Mouse (Mus musculus): ENCODE data around the gene Cacna2d2.

Gene Cacna2d2

DNA sequence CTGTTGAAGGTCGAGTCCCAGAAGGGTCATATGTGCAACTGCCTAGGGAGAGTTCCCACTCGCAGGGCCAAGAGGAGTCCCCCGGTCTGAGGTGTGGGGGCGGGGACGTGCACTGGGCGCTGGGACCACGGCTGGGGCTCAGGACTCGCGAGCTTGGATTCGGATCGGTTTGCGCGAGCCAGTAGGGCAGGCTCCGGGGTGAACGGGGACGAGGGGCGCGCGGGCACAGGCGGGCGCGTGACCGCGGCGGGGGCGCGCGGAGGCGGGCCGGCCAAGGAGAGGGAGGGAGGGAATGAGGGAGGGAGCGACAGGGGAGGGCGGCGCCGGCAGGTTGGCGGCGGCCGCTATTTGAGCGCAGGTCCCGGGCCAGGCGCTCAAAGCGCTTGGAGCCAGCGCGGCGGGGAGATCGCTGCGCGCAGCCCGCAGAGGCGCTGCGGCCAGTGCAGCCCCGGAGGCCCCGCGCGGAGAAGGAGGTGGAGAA, at the start of gene Cacna2d2:
Gene Cacna2d2, plus strand, starts transcription at position 122 of the 481 bp plus-strand sequence.
- peak; percentile 43 to 65 for DNase-seq (ENCODE audit: low spot score in 2 of 2)

DNA sequence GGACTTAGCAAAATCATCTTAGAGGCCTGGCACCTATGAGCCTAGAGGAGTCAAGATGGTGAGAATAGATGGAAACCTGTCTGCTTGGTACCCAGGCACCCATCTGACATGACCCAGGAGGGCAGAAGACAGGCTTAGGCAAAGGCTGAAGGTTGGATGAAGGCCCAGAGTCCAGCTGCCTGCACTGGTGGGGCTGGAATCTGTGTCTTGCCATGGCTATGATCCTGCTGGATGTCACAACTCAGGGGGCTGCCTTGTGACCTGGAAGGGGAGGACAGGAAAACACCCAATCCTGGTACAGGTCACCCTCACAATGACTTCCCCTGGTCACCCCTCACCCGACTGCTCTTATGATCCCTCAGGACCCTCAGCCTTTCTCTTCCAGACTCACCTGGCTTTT, 44.6 kb upstream of the Cacna2d2 start:
- DNase-seq (ENCODE audit: low spot score in 2 of 2), result no peak

DNA sequence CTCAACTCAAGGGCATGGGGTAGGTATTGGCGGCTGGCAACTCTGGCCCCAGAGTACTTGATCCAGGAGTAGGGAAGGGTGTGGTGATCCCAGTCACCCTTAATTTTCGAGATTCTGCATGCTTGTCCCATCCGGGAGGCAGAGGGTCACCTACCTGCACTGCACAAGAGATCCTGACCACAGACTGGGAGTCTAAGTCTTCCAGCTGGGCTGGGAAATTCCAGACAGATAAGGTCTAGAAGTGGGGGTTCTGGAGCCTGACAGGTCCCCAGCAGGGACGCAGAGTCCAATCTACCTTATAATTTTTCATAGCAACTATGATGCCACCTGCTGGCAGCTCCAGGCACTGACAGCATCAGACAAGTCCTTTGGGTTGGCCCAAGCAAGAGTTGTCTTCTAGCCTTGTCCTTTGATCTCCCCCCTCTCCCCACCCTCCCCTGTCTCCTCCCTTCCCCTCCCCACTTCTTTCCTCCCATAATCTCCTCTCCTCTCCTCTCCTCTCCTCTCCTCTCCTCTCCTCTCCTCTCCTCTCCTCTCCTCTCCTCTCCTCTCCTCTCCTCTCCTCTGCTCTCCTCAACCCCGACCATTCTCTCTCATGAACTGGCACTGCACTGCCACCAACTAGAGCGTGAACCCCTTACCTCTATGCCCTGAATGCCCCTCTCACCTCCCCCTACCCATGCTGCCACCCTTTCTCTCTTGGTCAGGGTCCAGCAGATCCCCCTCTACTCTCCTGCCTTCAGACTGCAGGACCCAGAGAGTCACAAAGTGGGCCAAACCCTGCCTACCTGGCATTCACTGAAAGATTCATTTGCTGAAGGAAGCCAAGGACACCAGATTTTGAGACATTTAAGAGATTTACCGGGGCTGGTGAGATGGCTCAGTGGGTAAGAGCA, 43.3 kb upstream of the Cacna2d2 start:
- peak; percentile 65 to 77 for DNase-seq (ENCODE audit: low spot score in 2 of 2)

DNA sequence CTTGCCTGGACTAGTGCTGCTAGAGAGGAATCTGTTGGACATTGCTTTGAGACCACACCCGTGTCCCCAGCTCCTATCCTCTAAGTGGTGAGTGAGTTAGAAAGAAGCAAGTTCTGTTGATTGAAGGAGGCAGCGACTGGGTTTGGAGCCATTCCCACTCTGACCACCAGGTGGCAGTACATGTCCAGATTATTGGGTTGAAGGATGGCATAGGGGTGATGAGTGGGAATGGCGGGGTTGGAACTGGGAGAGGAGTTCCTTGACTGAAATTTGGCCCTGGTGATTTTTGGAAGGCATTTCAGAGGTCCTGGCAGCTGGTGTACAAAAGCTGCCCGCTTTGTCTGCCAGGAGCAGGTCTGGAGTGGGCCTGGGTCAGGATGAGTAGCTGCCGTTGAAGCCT, 41.8 kb upstream of the Cacna2d2 start:
- peak; percentile 71 to 87 for DNase-seq (ENCODE audit: low spot score in 2 of 2)

DNA sequence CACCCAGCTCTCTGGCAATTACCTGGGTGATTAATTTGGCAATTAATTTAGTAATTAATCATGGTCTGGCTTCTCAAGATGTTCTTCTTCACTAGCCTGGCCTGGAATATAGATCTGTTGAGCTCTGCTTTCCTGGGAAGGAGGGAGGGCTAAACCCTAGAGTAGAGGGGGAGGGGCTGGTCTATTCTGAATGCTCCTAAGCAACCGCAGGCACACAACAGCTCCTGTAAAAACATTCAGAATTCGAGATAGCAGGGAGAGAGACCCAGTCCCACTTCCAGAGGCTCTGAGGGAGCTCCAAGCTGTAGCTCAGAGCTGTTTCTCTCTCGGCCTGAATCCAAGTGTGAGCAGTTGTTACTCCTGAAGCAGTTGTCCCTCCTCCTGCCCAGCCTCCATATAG, 38.4 kb upstream of the Cacna2d2 start:
- peak in 1 of 2 experiments; percentile 53 for DNase-seq (ENCODE audit: low spot score in 2 of 2)

DNA sequence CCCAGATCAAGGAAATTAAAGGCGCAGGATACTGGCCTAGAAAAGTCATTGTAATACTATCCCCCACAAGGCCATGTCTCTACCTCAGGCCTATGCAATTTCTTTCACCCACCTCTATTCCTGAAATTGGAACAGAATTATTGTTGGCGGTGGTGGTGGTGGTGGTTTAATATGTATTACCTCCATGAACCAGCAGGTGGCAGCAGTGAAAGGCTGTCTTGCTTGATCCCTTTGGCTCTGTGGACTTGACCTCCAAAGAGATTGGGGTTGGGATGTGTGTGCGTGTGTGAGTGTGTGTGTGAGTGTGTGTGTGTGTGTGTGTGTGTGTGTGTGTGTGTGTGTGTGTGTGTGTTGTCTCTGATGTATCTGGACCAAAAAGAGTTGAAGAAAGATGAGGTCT, 32.8 kb upstream of the Cacna2d2 start:
- DNase-seq (ENCODE audit: low spot score in 2 of 2), result peak; percentile 52 to 62

DNA sequence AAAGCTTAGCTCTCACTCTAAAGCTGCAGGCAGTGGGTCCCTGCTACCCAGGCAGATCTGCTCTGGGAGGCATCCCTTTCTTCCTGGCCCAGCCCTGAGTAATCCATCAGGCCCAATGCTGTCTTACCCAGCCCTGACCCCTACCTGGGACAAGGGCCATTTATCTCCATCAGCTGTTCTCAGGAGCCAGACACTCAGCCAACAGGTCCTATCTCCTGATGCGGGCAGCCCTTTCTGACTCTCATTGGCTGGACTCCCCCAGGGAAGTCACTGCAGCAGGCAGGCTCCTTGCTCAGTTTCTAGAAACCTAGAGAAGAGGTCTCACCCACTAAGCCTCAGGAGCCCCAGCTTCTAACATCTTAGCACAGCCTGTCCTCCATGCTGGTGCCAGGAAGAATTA, 31.1 kb upstream of the Cacna2d2 start:
- no peak for DNase-seq (ENCODE audit: low spot score in 2 of 2)

DNA sequence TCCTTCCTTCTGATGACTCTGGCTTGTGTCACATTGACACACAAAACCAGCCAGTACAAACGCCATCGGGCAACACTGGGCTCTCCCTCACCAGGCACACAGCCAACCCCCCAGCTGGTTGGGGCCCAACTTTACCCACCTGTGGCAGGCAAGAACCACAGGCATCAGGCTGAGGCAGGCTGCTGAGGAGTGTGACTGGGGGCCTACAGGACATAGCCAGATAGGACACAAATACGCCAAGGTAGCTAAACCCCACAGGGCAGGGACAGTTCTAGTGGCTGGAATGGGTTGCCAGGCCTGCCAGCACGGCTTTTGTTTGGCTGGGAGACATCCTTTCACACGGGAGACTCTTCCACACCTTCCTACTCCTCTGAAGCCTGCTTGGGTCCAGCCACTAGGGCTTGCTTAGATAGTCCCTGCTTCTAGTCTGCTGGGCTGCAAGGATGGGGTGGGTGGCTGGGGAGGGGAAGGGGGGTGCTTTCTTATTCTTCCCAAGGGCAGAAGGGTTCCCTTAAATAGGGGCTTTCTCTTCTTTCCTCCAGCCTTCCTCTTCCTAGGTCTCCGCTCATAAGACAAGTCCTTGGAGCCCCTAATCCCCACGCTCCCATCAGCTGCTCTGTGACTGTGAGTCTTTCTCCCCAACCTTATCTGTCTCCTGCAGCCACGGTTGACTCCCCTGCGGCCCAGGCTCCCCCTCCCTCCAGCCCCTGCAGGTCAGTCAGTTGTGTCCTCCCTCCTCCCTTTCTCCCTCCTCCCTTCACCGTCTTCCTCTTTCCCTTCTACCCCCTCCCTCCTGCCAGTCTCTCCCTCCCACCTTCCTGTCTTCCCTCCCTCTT, 29.9 kb upstream of the Cacna2d2 start:
- no peak for DNase-seq (ENCODE audit: low spot score in 2 of 2)

DNA sequence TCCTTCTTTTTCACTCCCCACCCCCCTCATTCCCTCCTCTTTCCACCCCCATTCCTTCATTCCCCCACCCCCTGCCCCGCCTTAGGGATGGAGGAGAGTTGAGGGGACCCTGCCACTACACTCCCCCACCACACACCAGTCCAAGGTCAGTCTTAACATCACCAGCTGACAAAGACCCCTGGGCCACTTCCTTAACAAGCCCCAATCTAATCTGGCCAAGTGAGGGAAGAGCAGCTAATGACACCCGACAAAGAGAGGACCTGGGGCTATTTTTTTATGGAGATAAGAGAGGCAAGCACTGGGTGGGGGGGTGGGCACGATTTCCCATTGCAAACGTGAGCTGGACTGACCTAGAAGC, 29.3 kb upstream of the Cacna2d2 start:
- no peak for DNase-seq (ENCODE audit: low spot score in 2 of 2)

DNA sequence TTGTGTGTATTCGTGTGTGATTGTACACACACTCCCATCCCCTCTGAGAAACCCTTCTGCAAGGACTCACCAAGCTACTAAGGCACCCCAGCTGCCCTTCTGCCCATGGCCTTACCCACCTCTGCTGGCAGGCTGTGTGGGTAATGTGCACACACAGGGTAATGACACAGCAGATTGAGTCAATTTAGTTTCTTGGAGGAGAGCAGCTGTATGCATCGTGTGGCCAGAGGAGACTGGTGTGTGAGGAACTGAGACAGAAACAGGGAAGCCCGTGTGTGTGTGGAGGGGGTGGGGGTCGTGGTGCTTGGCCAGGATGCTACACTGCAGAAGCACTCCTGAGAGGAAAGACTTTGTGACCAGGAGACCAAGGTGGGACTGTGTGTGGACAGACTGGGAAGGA, 27.0 kb upstream of the Cacna2d2 start:
- no peak for DNase-seq (ENCODE audit: low spot score in 2 of 2)

DNA sequence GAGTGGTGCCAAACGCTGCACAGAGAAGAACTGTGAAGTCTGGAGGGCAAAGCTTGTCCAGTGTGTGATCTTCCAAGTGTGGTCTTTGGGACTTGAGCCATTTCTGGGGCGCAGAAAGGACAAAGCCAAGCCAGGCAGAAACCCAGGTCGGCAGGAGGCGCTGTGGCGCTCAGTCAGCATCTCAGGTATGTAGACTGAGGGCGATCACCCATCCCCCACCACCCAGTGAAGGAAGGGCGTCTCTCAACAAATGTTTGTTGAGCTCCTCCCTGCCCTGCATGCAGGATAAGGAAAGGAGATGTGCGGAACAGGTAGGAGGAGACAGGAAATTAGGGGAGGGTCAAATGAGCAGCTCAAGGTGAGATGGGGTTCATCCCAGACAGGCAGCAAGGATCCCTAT, 24.8 kb upstream of the Cacna2d2 start:
- no peak for DNase-seq (ENCODE audit: low spot score in 2 of 2)

DNA sequence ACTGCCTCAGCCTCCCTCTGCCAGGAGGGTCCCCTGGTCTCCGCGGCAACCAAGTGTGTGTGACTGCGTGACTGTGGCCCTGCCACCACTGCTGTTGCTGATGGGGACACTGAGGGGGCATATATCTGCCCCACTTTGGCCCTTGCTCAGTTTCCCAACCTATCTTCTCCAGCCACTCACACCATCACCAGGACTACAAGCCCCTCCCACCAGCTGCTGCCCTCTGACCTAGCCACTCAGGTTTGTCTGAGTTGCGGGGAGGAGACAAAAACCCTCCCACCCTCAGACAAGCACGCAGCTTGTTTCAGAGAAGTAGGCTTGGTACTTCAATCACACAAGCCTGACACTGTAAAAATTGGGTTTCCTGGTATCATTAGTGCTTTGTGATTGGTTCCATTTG, 24.0 kb upstream of the Cacna2d2 start:
- DNase-seq (ENCODE audit: low spot score in 2 of 2), result no peak

DNA sequence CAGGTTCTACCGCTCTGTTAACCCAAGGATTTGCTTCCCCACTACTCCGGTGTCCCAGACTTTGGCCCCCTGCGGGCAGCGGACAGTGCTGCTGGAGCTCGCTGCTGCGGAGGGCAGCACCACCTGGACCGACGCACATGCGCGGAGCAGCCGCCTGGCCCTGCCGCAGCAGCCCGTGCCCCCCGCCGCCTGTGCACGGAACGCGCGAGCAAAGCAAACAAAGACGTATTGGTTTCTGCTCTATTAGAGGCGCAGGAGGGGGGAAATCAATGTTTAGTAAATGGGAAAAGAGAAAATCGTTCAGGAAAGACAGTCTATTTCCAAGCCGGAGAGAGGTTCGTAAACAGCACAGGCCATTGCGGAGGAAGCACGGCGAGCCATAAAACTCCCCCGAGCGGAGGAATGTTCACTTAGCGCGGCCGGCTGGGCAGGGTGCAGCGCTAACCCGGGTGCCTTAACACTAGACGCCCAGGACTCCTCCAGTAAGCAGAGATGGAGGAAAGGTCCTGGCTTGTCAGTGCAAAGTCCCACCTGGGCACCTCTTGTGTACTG, 21.4 kb upstream of the Cacna2d2 start:
- DNase-seq (ENCODE audit: low spot score in 2 of 2), result no peak

DNA sequence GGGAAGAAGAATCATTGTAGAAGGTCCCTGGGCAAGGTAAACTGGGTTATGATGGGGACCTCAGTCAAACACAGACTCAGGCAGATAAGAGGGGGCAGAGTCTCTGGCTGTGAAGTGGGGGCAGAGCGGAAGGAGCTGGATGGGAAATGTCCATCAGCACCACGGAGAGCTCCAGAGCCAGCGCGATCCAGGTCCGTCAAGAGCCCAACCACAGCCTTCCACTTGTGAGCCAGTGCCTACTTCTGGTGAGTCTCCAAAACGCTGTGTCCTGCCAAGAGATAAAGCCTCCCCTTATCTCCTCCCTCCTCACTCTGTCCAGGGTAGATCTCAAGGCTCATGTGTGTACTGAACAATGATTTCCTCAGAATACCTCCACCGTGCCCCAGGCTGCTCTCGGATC, 17.7 kb upstream of the Cacna2d2 start:
- DNase-seq (ENCODE audit: low spot score in 2 of 2), result no peak

DNA sequence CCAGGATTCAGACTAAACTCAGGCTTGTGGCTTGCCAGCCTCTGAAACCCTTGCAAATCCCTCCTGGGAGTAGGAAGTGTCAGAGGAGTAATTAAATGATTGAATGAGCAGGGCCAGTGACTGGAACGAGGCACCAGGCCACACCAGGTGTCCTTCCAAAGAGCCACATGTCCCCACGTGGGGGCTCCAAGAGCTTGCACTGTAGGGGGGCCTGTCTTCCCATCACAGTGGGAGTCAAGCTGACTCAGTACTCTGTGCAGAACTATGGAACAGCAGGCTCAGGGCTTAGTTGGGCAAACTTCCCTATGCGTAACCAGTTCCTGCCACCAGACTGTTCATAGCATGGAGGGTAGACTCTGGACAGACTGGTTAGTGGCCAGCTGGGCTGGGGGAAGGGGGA, 15.0 kb upstream of the Cacna2d2 start:
- DNase-seq (ENCODE audit: low spot score in 2 of 2), result no peak

DNA sequence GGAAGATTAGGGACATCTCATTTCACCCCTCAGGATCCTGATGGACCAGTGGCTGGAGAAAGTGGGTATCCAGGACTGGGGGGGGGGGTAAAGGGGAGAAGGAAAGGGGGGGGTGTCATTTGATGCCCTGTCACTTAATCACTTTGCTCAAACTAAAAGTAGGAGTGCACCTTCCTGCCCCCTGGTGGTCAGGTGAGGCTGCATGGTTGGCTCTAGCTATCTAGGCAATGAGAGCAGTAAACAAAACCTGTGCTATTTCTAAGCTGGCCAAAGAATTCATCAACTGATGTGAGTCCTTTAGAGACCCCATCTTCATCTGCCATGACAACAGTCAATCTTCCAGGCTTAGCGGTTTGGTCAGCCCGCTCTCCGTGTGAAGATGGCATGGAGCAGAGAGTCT, 12.7 kb upstream of the Cacna2d2 start:
- no peak for DNase-seq (ENCODE audit: low spot score in 2 of 2)

DNA sequence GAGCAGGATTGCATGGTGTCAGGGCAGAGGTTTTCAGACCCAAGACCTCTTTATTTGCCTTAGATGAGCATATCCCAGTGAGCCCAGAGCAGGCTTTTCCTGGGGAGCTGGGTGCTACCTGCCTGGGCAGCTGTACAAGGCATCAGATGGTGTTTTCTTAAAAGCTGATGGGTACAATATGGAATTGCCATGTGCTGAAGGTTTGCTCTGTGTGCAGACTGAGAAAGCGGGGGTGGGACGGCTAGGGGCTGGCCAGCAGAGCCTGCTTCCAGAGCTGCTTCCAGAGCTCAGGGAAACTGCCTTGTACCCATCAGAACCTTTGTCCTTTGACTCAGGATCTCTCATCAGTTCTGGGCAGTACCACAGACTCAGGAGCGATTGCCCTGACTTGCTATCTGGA, 11.7 kb upstream of the Cacna2d2 start:
- peak; percentile 62 to 64 for DNase-seq (ENCODE audit: low spot score in 2 of 2)

DNA sequence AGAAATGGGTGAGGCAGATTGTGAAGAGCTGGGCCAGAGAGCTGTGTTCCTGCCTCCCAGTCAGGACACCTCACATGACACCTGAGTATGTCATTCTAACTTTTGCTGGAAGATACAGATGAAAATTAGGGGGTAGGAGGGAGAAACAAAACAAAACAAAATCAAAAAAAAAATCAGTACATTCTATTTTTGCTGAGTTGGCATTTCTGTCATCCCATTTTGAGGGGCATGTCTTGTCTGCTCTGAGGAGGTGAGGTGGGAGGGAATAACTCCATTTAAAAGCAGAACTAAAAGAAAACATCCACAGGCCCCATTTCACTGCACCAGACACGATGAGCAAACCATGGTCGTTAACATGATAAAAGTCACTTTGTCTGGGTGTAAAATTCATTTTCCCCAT, 11.1 kb upstream of the Cacna2d2 start:
- DNase-seq (ENCODE audit: low spot score in 2 of 2), result no peak

DNA sequence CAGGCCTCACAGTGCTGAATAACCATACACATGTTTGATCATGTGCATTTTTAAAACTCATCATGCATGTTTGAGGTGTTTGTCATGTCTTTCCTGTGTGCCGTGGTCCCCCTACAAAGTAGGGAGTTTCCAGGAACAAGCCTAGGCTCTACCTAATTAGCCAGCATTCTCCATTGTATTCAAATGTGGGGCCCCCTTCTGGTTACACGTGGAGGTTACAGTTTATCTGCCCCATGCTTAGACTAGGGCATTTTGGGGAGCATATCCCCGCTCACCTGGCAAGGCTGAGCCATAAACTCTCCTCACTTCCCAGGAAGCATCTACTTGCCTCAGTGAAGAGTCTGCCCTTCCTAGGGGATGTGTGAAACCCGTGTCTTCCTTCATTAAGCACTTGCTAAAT, 3.0 kb upstream of the Cacna2d2 start:
- no peak for DNase-seq (ENCODE audit: low spot score in 2 of 2)

DNA sequence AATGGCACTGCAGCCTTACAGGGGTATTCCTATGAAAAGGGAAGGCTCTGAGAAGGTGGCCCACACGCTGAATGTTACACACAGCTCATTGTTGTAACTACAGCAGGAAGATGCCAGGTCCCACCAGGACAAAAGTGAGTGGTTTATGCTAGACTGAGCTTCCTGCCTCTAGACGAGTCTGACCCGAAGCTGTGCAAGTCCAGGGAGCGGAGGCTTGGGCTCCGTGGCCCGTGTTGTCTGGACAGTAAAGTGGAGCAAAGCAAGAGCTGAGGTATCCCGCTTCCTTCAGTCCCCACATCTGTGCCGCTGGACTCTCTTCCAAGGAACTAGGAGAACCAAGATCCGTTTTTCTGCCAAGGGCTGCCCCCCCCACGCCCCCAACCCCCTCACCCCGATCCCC, 444 bp upstream of the Cacna2d2 start:
- no peak for DNase-seq (ENCODE audit: low spot score in 2 of 2)

DNA sequence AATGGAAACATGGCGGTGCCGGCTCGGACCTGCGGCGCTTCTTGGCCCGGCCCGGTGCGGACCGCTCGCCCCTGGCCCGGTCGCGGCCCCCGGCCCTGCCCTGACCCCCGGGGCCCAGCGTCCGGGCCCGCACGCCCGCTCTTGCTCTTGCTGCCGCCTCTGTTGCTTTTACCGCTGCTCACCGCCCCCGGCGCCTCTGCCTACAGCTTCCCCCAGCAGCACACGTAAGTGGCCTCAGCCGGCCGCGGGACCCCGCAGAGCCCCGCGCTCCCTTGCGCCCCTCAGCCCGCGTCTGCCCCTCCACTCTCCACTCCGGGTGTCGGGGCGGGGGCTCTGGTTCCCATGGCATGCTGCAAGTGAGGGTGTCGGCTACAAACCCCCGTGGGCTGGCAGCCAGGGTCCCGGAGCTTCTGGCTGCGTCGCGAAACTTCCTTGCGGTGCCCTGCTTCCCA, 674 bp downstream of the Cacna2d2 start:
- no peak for DNase-seq (ENCODE audit: low spot score in 2 of 2)

DNA sequence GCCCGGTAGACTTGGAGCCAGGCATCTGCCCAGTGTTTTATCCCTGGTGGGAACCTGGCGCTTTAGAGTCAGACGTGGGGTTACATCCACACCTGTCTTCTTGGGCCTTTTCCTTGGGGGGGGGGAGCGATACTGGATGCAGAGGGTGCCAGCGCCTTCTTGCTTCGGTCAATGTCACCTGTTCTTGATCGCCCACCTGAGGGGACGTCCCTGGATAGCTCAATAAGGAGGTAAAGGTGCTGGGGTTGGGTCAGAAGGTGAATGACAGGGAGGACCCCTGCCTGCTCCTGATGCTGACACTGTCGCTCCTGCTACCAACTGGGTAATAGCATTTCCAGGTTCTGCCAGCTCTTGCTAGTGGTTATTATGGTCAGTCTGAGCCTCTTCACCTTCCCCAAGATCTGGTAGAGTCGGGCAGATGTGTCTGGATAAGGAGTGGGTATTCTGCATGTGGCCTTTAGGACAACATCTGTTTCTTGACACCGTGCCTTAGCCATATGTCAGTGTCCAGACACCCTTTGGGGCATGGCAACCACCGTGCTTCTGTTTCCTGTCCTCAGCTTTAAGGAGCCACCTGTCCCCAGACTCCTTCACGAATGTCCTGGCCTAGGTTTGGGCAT, 1.4 kb downstream of the Cacna2d2 start:
- DNase-seq (ENCODE audit: low spot score in 2 of 2), result no peak

All from right cerebral cortex, postnatal 10 days (tissue).